In the genomic region with DNA sequence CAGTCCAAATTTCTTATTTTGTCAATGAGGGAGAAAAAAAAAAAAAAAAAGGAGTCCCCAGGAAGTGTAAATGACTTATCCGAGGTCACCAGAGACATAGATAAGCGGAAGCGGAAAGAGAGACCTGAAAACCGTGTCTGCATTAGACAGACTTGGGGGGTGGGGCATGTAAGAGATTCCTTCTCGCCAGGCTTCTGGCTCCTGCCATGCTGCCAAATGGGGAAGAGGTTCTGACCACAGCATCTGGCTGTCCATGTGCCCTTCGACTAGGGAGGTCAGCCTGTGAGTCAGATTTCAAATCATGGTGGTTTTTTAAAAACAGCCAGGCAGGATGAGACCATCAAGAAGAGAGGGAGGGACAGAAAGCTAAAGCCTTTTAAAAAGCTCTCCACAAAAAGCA, we compare ENCODE assay signal across 9 mouse cellular contexts. TPM values are rescaled to one million over a fixed set of nuclear protein-coding genes. Genes with fewer than 3 reads are reported as not detected.
DNase-seq lines count a peak whose midpoint lies in the region; ATAC-seq and TF ChIP-seq lines count a peak whose summit lies in the region.
"Had no signal": no experiment of that assay in that cellular context is flagged by ENCODE, and none has a peak within 500 bp of the region (broad histone marks: within the 10 kb centered on the region; RNA-seq: fewer than 3 reads in every experiment).

No protein-coding gene starts in this region.

- 5% methylated on average over 6 of the region's 6 CpGs for WGBS in embryonic facial prominence, embryonic 10.5 days
- 4% methylated on average over 6 of the region's 6 CpGs for WGBS in liver, embryonic 13.5 days (ENCODE audit: insufficient replicate concordance)

- no peaks in the 10 kb centered on the region for H3K36me3 ChIP-seq in embryonic facial prominence, embryonic 10.5 days (replicated peaks)
- no peaks in the 10 kb centered on the region for H3K36me3 ChIP-seq in liver, embryonic 13.5 days

- peak; percentile 9 for DNase-seq in layer of hippocampus, adult 9-11 months
- DNase-seq in layer of hippocampus, adult 2 months (ENCODE audit: low spot score in 2 of 2), result no peak
- DNase-seq in embryonic facial prominence, embryonic 10.5 days (ENCODE audit: low spot score), result peak; percentile 60
- DNase-seq in heart, postnatal 10 days, result peak; percentile 49 to 58
- DNase-seq in liver, embryonic 13.5 days, result peak; percentile 30
- no peak for DNase-seq in thymus, postnatal 0 days (ENCODE audit: low spot score)
- DNase-seq in thymus, postnatal 4 days, result no peak
- no peak for DNase-seq in left cerebral cortex, postnatal 14 days (ENCODE audit: low spot score in 2 of 2)

- peak overlapping the region; percentile 59 for H3K4me2 ChIP-seq in liver, embryonic 13.5 days

- H3K27me3 ChIP-seq in embryonic facial prominence, embryonic 10.5 days (replicated peaks; ENCODE audit: low read depth, poor library complexity, severe bottlenecking), result no peaks in the 10 kb centered on the region
- H3K27me3 ChIP-seq in liver, embryonic 13.5 days, result no peaks in the 10 kb centered on the region
- H3K27me3 ChIP-seq: CH12.LX had no signal

- H3K4me1 ChIP-seq in embryonic facial prominence, embryonic 10.5 days, result peaks cover 39% of the 10 kb centered on the region
- peaks cover 12% of the 10 kb centered on the region for H3K4me1 ChIP-seq in liver, embryonic 13.5 days (replicated peaks)

- no peaks in the 10 kb centered on the region for H3K9me3 ChIP-seq in embryonic facial prominence, embryonic 10.5 days
- H3K9me3 ChIP-seq in liver, embryonic 13.5 days (replicated peaks), result no peaks in the 10 kb centered on the region

- peak; percentile 68 for ATAC-seq in liver, embryonic 13.5 days (ENCODE audit: low read depth)

- intact Hi-C loops in heart, postnatal 10 days (cut with DNase I), result no loop called here
- intact Hi-C loops in left cerebral cortex, postnatal 14 days (cut with DNase I), result no loop called here

- no peak for TF ChIP-seq CTCF in layer of hippocampus, adult 2 months (conservative IDR thresholded peaks at IDR 0.05)

- no peak overlapping the region for H3K9ac ChIP-seq in liver, embryonic 13.5 days

- H3K4me3 ChIP-seq in layer of hippocampus, adult 2 months, result no peak overlapping the region
- peak overlapping the region; percentile 28 for H3K4me3 ChIP-seq in embryonic facial prominence, embryonic 10.5 days
- H3K4me3 ChIP-seq in liver, embryonic 13.5 days (replicated peaks), result no peak overlapping the region

- no peak overlapping the region for H3K27ac ChIP-seq in layer of hippocampus, adult 2 months
- H3K27ac ChIP-seq in embryonic facial prominence, embryonic 10.5 days (replicated peaks), result peak overlapping the region; percentile 79
- H3K27ac ChIP-seq in liver, embryonic 13.5 days, result no peak overlapping the region

RNA-seq across cellular contexts. Expression of a gene that starts 15.0 kb away (rescaled TPM):
- 1 to 10 TPM; 3.2 to 3.3 TPM for total RNA-seq in layer of hippocampus, adult 2 months (2021)
- polyA plus RNA-seq in embryonic facial prominence, embryonic 10.5 days (2016; fragmentation: Nextera tagmentation; extraction: Ambion mirVana), result 9.5 and 15.1 TPM in 2 replicates
- total RNA-seq in heart, postnatal 10 days (2021), result under 1 TPM; 0.22 TPM
- 0.09 and 0.14 TPM in 2 replicates for polyA plus RNA-seq in liver, embryonic 13.5 days (2015; fragmentation: Nextera tagmentation; extraction: Ambion mirVana)
- polyA plus RNA-seq in thymus, postnatal 0 days (2015; fragmentation: Nextera tagmentation; extraction: Ambion mirVana), result 0.13 and 0.17 TPM in 2 replicates
- total RNA-seq in left cerebral cortex, postnatal 14 days (2021), result 1 to 10 TPM; 1.1 to 1.4 TPM
- total RNA-seq: CH12.LX had no signal

Comparison
In these comparisons a context has a peak if more than half of its experiments do, and no peak if none do; other contexts are left out.
1. DNase-seq: peak in layer of hippocampus, adult 9-11 months (single experiment), embryonic facial prominence, embryonic 10.5 days (single experiment), heart, postnatal 10 days (2 of 2) and liver, embryonic 13.5 days (single experiment); none in layer of hippocampus, adult 2 months (0 of 2), thymus, postnatal 0 days (single experiment), thymus, postnatal 4 days (single experiment) and left cerebral cortex, postnatal 14 days (0 of 2).